Mouse (Mus musculus) spleen, adult 2 months (tissue): ENCODE data around the gene 1520401A03Rik. TPM values are rescaled to one million over a fixed set of nuclear protein-coding genes. Genes with fewer than 3 reads are reported as not detected.
"Not testable (repeated sequence)": the region's sequence is repeated elsewhere in the genome, so short reads cannot be mapped to it uniquely, and the experiment has no call there.

ENCODE experiments used
- DNase-seq, 2 experiments: peaks; one replicate each; pipeline versions ENCODE4 v3.0.0 to v3.0.0-alpha.2; 2012 to 2021; ENCODE audit warnings: low spot score in 2 of 2, low read depth in 1 of 2
- H3K27ac ChIP-seq: fragments of 200-500 bp; 2 replicates; pipeline ENCODE4 v1.5.1; 2012; ENCODE audit warnings: low read length, inconsistent platforms; ENCODE audit not compliant: insufficient read depth
- H3K27me3 ChIP-seq: fragments of 200-500 bp; 2 replicates; pipeline ENCODE4 v1.6.1; 2012; ENCODE audit warnings: mild to moderate bottlenecking, moderate library complexity, low read length, inconsistent platforms; ENCODE audit not compliant: control insufficient read depth, insufficient read depth
- H3K36me3 ChIP-seq: fragments of 200-500 bp; 2 replicates; pipeline ENCODE4 v1.6.1; 2012; ENCODE audit warnings: mild to moderate bottlenecking, low read length, inconsistent platforms; ENCODE audit not compliant: control insufficient read depth, insufficient read depth
- H3K4me1 ChIP-seq: fragments of 200-500 bp; 2 replicates; pipeline ENCODE4 v1.6.1; 2011; ENCODE audit warnings: inconsistent platforms; ENCODE audit not compliant: control insufficient read depth, insufficient read depth, insufficient read length
- H3K4me3 ChIP-seq: fragments of 200-500 bp; 2 replicates; pipeline ENCODE4 v1.5.1; 2011; ENCODE audit warnings: mild to moderate bottlenecking, inconsistent platforms; ENCODE audit not compliant: insufficient read depth, insufficient read length; ENCODE audit errors: extremely low read depth
- CTCF ChIP-seq: fragments of 200-500 bp; IDR thresholded peaks from 2 replicates; pipeline ENCODE4 v1.5.1; 2011; ENCODE audit warnings: mild to moderate bottlenecking, inconsistent platforms; ENCODE audit not compliant: insufficient read depth, insufficient read length, insufficient replicate concordance; ENCODE audit errors: extremely low read depth
- POLR2A ChIP-seq: fragments of 200-500 bp; IDR thresholded peaks from 2 replicates; pipeline ENCODE4 v1.6.1; 2011; ENCODE audit warnings: low read depth, low read length, inconsistent platforms
- WGBS: fragments of 180-500 bp; shearing (Covaris S2); methylation state at CpG from one replicate; pipeline ENCODE4 v1.1.7; 2018; 5-methylcytosine and 5-hydroxymethylcytosine counted together
- polyA plus RNA-seq: library from polyadenylated mRNA; depleted of rRNA; stranded (reverse); fragments of >200 nt; gene quantifications from 2 replicates; pipeline ENCODE4 v1.2.3, GENCODE M21; 2012; rRNA removed

Gene 1520401A03Rik
- polyA plus RNA-seq = not detected in 2 replicates

DNA sequence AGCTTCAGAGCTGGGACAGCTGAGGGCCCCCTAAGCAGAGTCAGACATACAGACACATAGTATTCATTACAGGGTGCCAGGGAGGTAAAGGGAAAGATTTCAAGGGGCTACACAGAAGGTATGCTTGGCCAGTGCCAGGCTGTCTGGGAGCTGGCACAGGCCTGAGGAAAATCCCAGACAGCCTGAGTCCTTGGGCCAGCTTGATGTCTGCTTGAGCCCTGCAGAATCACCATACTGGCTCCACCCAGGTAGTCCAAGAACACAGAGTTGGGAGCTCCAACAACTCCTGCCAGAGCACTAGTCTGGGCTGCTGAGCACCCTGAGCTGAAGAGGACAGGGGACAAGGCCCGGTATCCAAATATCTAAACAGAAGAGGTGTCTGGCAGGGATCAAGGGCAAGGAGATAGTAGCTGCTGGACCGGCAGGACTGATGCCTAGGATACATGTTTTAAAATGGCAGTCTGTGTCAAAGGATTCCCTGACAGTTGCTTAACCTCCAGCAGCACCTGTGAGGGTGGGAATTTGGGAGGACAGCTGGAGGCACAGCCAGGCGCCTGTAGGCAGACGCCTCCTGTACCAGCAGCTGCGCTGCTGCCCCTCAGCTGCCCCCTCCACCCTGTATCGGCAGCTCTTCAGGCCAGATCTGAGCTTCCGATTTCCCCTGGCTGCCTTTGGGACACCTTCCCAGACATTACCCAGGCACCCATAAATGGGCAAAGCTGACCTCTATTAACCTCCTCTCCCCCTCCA is at the start of gene 1520401A03Rik:
TSS of gene 1520401A03Rik (minus strand) at position 408 of the 750 bp plus-strand sequence.
- Histone ChIP-seq H3K4me3 (no peak within 1 kb of the TSS), H3K4me1 (peaks cover 4% of the 10 kb centered on the region; the same call in 1 of the 2 replicates), H3K36me3 (no peaks in the 10 kb centered on the region), H3K27me3 (no peaks in the 10 kb centered on the region), H3K27ac (no peak within 1 kb of the TSS)
- no peak for DNase-seq
- TF ChIP-seq CTCF (no peak), POLR2A (no peak)
- 91% methylated on average over 7 of the region's 7 CpGs for WGBS

DNA sequence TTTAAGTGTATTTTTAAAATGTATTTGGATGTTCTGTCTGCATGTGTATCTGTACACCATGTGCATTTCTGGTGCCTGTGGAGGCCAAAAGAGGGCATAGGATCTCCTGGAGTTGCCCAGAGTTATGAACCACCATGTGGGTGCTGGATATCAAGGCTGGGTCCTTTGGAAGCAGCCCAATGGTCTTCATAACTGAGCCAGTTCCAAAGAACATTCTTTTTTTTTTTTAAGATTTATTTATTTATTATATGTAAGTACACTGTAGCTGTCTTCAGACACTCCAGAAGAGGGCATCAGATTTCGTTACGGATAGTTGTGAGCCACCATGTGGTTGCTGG is 49.6 kb upstream of the 1520401A03Rik start:
- not testable (repeated sequence) for H3K36me3 ChIP-seq, H3K27ac ChIP-seq, DNase-seq, H3K4me1 ChIP-seq, H3K27me3 ChIP-seq, H3K4me3 ChIP-seq
- WGBS = 76% methylated on average over 2 of the region's 2 CpGs

DNA sequence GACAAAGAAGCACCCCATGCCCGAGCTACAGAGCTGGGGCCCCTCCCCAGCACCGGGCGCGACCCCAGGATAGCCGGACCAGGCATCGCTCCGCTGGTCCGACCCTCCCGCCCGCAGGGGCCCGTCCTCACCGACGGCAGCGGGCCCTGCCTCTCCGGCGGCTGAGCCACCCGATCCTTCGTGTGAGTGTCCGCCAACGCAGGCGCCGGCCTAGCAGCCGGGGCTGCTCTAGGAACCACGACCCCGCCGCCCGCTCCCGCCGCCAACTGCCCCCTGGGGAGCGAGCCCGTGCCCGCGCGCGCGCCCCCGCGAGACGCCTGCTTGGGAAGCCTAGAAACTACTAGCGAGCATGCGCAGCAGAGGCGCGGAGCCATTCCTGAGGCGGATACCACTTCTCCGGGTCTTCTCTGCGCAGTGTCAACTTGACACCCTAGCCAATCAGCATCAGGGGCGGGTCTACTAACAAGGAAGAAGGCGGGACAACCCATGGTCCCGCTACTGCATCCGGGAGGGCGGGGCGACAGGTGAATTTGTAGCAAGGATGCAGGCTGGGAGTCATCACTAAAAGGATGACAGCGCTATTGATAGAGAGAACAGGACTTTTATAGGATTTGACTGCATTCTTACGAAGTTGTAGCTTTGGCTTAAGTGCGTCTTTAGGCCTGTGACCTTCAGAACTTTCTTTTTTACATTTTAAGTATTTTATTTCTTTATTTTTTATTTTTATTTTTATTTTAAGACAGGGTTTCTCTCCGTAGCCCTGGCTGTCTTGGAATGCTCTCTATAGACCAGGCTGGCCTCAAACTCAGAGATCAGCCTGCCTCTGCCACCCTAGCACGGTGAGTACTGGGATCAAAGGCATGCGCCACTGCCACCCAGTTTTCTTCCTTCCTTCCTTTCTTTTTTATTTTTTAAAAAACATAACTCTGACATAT is 49.0 kb upstream of the 1520401A03Rik start, which contains the start of gene Flywch1:
TSS of gene Flywch1 (minus strand) at position 319 of the 935 bp plus-strand sequence.
- no peak for TF ChIP-seq CTCF
- TF ChIP-seq POLR2A = peak; percentile 67
- no peaks in the 10 kb centered on the region for H3K27me3 ChIP-seq
- WGBS = 4% methylated on average over 58 of the region's 58 CpGs
- H3K27ac ChIP-seq = peak within 1 kb of the TSS; percentile 15; the same call in 1 of the 2 replicates
- DNase-seq = peak; percentile 96 to 97
- H3K4me3 ChIP-seq = peak within 1 kb of the TSS; percentile 75
- no peaks in the 10 kb centered on the region for H3K36me3 ChIP-seq
- H3K4me1 ChIP-seq = no peaks in the 10 kb centered on the region

DNA sequence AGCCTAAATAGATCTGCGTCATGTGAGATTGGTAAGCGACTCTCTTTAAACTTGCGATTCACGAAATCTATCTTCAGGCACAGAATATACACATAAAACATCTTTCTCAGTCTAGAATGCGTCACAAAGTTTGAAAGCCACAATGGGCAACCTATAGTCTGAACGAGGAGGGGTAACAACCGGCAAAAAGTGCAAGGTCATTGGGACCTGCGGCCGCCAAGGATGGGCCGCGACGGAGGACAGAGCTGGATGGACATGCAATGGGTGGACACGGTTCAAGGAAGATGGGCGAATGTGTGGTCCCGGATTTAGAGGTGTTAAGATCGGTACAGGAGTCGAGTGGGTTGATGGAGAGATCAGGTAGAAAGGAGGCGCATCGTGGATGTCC is 48.3 kb upstream of the 1520401A03Rik start:
- TF ChIP-seq CTCF (no peak), POLR2A (no peak)
- WGBS = 3% methylated on average over 19 of the region's 19 CpGs
- no peaks in the 10 kb centered on the region for H3K27me3 ChIP-seq
- H3K36me3 ChIP-seq = no peaks in the 10 kb centered on the region
- peak overlapping the region; percentile 15; the same call in 1 of the 2 replicates for H3K27ac ChIP-seq
- no peaks in the 10 kb centered on the region for H3K4me1 ChIP-seq
- no peak for DNase-seq
- peak overlapping the region; percentile 75 for H3K4me3 ChIP-seq

DNA sequence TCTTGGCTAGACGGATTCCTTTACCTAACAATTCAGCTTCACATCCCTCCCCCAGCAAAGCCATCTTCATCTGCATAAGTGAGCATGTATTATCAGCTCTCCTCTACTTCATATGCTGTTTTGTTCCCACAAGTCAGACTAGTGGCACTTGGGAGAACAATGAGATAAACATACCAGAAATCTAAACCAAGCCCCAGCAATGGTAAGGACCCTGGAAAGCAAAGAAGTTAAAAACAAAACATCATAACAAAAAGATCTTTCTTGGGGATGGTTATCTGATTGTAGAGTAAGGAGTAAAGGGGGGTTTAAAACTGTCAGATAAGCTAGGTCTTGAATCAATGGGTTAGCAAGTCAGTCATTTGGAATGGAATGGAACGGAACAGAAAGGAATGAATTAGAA is 47.9 kb upstream of the 1520401A03Rik start:
- DNase-seq = no peak
- no peaks in the 10 kb centered on the region for H3K4me1 ChIP-seq
- WGBS = 63% methylated on average over 2 of the region's 2 CpGs
- H3K4me3 ChIP-seq = peak overlapping the region; percentile 75; the same call in 1 of the 2 replicates
- TF ChIP-seq POLR2A = no peak
- TF ChIP-seq CTCF = no peak
- no peaks in the 10 kb centered on the region for H3K36me3 ChIP-seq
- H3K27me3 ChIP-seq = no peaks in the 10 kb centered on the region
- H3K27ac ChIP-seq = no peak overlapping the region

DNA sequence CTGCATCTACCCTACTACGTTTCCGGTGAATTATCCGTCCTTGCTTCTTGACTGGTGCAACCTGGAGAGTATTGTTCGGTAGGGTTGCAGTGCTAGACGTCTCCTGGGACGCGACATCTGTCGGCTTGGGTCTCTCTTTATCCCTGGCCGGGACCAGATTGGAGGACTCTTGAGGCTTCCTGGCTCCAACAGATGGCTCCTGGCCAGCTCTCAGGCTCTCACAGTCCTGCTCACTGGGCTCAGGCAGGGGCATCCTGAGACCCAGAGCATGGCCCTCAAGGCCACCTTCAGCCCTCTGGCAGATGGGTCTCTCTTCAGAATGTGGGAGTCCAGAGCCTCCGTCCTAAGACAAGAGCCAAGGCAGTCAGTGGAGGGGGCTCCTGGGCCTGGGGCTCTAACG is 40.4 kb upstream of the 1520401A03Rik start:
- Histone ChIP-seq H3K36me3 (peaks cover 2% of the 10 kb centered on the region; the same call in 1 of the 2 replicates), H3K27ac (no peak overlapping the region), H3K27me3 (no peaks in the 10 kb centered on the region), H3K4me3 (no peak overlapping the region), H3K4me1 (no peaks in the 10 kb centered on the region)
- TF ChIP-seq POLR2A (no peak), CTCF (no peak)
- 92% methylated on average over 11 of the region's 11 CpGs for WGBS
- no peak for DNase-seq

DNA sequence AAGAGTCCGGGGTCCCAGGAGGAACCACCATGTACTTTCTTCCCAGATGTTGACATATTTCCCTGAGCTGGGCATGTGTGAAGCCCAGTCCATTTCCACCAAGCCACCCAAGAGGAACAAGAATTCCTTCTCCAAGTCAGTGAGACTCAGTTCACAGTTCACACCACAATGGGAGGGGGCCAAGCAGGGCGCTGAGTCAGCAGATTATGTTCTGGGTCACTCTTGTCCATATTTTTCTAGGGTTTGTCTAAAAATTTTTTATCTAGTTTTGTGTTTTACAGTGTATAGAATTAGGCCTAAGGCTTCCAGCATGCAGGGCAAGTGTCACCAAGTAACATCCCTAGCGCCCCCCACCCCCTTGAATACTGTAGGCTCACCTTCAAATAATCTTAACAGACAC is 38.6 kb upstream of the 1520401A03Rik start:
- Histone ChIP-seq H3K4me3 (no peak overlapping the region), H3K36me3 (peaks cover 5% of the 10 kb centered on the region; the same call in 1 of the 2 replicates), H3K4me1 (no peaks in the 10 kb centered on the region), H3K27ac (no peak overlapping the region), H3K27me3 (no peaks in the 10 kb centered on the region)
- TF ChIP-seq POLR2A = no peak
- TF ChIP-seq CTCF = no peak
- WGBS = 95% methylated on average over 3 of the region's 3 CpGs
- no peak for DNase-seq
